Mouse (Mus musculus) erythroblast, embryonic 14.5 days (primary cell): ENCODE measurements around the gene Lrrc3b.

Experiments
- GATA1 ChIP-seq: IDR thresholded peaks from 2 replicates; pipeline ENCODE4 v1.6.1; 2012; ENCODE audit warnings: low read length, inconsistent platforms, mixed read lengths
- TAL1 ChIP-seq: IDR thresholded peaks from 3 replicates; pipeline ENCODE4 v1.6.1; 2012; ENCODE audit warnings: low read length, inconsistent platforms, mixed read lengths

- no peak for TF ChIP-seq GATA1
- TF ChIP-seq TAL1 = no peak
Observed at GRCm38 (mm10) chr14:15331370-15331769, 107.4 kb downstream of the Lrrc3b start.
